Mouse (Mus musculus) left cerebral cortex, postnatal 14 days (tissue): ENCODE data around the gene Sorbs2. TPM values are rescaled to one million over a fixed set of nuclear protein-coding genes. Genes with fewer than 3 reads are reported as not detected.

Experiments used
- DNase-seq, 2 experiments: peaks; one replicate each; pipeline ENCODE4 v3.0.0; 2021 to 2022; ENCODE audit warnings: low spot score in 2 of 2, mixed read lengths in 1 of 2
- intact Hi-C: fragments of 180-260 bp; cut with DNase I; formaldehyde crosslinking; loops from one replicate; pipeline ENCODE4 v1.15.1; 2025
- total RNA-seq, 2 experiments: library from RNA; stranded (reverse); gene quantifications; 2 replicates each; pipeline ENCODE4 v1.2.3; 2021

Sorbs2 gene
- total RNA-seq, 2 experiments from 2014 or later = 258 to 338 TPM

DNA sequence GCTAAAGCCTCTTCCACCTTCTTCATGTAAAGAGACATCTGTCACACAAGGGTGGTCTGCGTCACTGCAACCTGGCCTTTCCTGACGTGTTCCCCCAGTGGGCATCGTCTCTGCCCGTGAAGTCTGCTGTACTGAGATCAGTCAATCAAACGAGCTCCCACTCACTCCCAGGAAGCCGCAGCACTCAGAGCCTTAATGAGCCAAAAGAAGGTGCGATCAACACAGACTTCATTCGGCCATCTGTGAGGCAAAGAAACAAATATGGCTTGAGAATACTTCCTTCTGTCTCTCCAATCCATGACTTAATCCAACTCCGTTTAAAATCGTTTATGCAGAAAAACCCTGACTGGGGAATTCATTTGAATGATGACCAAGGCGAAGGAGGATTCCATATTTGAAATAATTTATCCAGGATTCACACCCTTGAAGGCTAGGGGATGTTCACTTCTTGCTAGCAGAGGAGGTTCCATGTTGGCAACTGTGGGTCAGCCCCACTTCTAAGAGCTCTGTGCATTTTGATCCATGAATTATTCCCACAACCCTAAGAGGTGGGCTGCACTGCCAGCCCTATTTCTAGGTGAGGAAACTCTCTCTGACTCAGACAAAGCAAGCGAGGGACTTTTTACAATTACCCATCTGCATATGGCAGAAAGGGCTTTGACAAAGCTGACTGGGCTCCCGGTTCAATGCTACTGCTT, 207.9 kb downstream of the Sorbs2 start:
- intact Hi-C loops = no loop called here

GRCm38 (mm10) chr8:45719776-45720175, 212.2 kb downstream of the Sorbs2 start:
- no peak for DNase-seq
- intact Hi-C loops = no loop called here

More for the DNA sequence above, 207.9 kb downstream of the Sorbs2 start:
- peak; percentile 67 to 75 for DNase-seq

GRCm38 (mm10) chr8:45724204-45724603, 216.6 kb downstream of the Sorbs2 start:
- intact Hi-C loops = no loop called here
- no peak for DNase-seq

DNA sequence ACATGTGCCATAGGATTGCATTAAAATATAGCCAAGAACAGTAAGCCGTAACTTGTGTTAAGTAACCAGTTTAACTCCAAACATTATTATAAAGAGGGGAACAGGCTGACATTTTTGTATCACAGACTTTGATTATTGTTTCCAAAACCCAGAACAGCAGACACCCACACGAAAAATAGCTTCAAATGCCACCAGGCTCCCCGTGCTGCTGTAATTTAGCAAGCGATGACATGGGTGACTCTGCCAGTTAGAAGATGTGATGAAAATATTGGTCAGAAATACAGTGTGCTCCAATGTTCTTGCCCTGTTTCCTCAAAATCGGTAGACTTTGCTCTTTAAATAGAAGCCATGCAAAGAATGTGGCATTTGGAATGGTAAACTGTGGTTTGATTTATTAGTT, 217.7 kb downstream of the Sorbs2 start:
- intact Hi-C loops = no loop called here
- no peak for DNase-seq

GRCm38 (mm10) chr8:45729850-45730382, 222.3 kb downstream of the Sorbs2 start:
- no peak for DNase-seq
- intact Hi-C loops = no loop called here

- no peak for DNase-seq
- intact Hi-C loops = no loop called here
Measured at GRCm38 (mm10) chr8:45730795-45731194, 223.2 kb downstream of the Sorbs2 start.

DNA sequence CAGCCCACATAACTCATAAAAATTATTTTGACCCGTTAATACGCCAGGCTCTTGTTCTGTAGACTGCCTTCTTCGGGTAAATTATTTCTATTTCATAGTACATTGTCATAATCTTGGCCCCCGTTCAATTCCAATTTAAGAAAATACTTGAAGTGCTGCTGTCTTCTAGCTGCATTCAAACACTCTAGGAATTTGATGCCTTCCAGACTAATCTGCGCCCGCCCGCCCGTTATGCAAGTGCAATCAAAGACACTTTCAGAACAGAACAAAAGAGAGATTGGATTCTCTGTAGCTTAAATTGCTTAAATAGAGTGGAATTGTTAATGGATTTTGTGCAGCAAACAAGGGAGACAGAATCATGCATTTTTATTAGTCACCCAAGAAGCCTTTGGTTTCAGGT, 226.5 kb downstream of the Sorbs2 start:
- intact Hi-C loops = no loop called here
- DNase-seq = peak in 1 of 2 experiments; percentile 40

DNA sequence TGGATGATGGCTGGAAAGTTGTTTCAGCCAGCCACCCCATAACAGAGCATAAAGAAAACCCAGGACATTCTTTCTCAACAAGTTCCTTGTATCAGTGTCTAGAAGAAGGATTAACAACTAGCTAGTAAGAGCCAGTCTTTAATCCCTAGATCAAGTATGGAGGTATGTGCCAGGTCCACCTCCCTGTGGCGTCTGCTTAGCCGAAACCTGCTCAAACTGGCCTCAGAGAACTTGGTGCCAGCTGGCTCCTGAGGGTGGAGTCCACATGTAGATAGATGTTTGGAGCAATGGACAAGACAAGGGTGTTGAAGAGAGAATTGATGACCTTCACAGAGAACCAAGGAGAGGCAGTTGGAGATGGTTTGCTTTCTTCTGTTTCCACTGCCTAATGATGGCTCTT, 229.7 kb downstream of the Sorbs2 start:
- intact Hi-C loops = no loop called here
- DNase-seq = no peak

GRCm38 (mm10) chr8:45743326-45743725, 235.7 kb downstream of the Sorbs2 start:
- intact Hi-C loops = no loop called here
- DNase-seq = no peak

DNA sequence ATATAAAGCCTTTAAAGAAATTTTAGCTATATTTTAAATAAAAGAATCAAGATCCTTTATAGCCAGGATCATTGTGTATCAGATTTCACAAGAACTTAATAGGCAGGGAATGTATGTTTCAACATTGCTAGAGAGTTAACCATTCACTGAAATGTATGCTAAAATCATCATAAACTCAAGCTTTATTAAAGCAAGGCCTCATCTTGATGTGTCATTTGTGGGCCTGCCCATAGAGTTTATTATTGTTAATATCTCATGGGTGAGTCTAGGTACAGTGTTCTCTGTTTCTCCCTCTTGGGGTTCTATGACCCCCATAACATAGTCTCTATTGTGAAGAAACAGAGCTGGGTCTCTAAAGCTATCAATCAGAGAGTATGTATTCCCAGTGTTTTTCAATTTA, 236.2 kb downstream of the Sorbs2 start:
- no peak for DNase-seq
- intact Hi-C loops = no loop called here

DNA sequence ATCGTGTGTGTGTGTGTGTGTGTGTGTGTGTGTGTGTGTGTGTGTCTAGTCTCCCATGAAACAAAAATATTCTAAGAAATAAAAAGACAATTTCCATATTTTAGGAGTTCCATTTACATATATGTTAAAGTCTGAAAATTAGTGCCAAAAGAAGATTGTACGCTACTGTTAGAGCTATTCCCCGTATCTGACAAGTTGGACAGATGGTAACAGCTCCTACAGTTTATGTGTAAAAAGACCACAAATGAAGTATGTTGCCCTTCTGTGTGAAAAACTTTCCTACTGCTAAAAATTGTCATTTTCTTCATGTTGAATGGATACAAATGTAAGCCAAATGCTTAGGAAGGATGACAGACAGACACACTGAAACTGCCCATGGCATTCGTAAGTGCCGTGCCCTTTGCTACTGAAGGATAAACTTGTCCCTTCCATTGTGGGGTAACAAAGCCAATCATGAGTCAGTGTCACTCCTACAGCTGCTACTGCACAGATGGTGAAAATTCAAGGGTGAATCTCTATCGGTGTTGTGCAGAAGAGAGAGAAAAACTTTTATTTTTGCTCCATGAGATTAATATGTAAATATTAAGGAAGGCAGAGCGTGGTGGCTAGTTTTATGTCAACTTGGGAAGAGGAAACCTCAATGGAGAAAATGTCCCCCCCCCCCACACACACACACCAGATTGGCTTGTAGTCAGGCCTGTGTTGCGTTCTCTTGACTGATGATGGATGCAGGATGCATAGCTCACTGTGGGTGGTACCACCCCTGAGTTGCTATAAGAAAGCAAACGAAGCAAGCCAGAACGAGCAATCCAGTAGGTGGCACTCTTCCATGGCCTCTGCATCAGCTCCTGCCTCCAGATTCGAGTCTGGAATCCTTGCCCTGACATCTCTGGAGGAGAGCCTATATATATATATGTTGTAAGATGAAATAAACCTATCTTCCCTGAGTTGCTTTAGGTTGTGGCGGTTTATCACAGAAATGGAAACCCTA, 244.2 kb downstream of the Sorbs2 start:
- intact Hi-C loops = no loop called here
- DNase-seq = no peak

GRCm38 (mm10) chr8:45755482-45755881, 247.9 kb downstream of the Sorbs2 start:
- intact Hi-C loops = no loop called here
- no peak for DNase-seq

DNA sequence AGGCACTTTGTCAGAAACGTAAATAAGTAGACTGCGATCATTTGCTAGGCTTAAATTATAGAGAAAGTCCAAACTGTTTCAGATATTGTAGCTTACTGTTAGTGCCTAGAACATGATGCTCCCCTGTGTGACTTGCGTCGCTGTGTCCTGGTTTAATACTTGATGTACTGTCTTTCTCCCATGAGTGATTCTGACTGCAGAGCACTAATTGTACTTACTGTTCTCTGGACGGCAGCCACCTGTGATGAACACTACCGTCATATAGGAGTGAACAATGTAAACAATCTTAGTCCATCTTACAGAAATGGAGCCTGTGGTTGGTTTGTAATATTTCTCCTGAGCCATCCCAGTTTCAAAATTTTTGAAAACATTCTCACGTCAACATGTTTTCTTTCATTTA, 248.4 kb downstream of the Sorbs2 start:
- intact Hi-C loops = no loop called here
- no peak for DNase-seq

- intact Hi-C loops = no loop called here
- no peak for DNase-seq
Measured at GRCm38 (mm10) chr8:45760622-45761021, 253.0 kb downstream of the Sorbs2 start.

DNA sequence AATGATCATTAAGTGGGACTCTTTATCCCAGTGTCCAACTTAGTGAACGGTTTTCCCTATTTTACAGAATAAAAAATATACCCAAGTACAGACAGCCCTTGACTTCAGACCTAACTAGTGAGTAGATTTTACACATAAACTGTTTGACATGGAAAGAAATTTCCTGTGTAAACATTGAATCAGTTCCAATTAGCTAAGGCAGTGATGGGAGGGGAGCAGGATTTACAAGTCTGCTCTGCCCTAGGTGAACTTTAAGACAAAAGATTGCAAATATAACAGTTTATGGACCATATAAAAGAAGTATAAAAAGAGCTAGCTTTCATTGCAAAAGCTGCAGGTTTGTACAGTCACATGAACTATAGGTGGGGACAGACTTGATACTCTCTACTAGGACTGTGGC, 253.5 kb downstream of the Sorbs2 start:
- no peak for DNase-seq
- intact Hi-C loops = no loop called here

GRCm38 (mm10) chr8:45762982-45763689, 255.5 kb downstream of the Sorbs2 start:
- DNase-seq = no peak
- intact Hi-C loops = no loop called here

- DNase-seq = peak in 1 of 2 experiments; percentile 40
- intact Hi-C loops = no loop called here
Measured at GRCm38 (mm10) chr8:45763690-45764342, 256.2 kb downstream of the Sorbs2 start.

DNA sequence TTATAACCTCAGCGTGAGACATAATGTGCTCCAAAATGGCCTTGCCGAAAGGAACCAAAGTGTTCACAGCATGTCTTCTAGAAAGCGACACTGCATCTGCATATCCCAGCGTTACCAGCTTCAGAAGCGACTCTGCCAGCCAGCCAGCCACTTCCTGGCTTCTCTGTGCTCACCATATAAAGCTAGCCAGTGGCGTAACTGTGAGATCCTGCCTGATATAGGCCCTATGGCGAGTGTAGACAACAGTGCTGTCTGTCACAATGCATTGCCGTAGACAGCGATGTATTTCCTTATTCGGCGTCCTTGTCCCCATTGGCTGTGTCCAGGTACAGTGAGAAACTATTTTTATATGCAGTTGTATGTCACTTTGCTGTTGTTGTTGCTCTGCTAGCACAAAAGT, 258.6 kb downstream of the Sorbs2 start:
- DNase-seq = peak in 1 of 2 experiments; percentile 30
- intact Hi-C loops = no loop called here

DNA sequence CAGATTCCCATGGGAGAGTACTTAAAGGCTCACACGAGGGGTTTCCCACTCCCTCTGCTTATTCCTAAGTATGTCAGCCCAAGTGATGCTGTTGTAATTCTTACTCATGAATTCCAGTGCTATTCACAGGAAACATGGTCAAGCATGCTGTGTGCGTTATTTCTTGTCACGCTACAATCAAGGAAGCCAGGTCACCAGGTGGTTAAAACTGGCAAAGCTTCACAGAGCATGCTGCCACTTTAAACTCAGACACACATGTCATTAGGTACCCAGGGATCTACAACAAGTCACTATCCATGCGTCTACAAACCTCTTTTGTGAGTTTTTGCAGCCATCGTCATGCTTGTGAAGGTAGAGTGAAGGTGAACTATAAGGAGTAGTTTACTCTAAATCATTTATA, 267.3 kb downstream of the Sorbs2 start:
- intact Hi-C loops = no loop called here

More for the DNA sequence above, 267.3 kb downstream of the Sorbs2 start:
- no peak for DNase-seq
